Mouse (Mus musculus) gastrocnemius, postnatal 14 days (tissue): ENCODE results near the gene Tmem170. TPM values are rescaled to one million over a fixed set of nuclear protein-coding genes. Genes with fewer than 3 reads are reported as not detected.
"Not testable (repeated sequence)": the region's sequence is repeated elsewhere in the genome, so short reads cannot be mapped to it uniquely, and the experiment has no call there.

Source experiments
- DNase-seq: peaks from one replicate; pipeline ENCODE4 v3.0.0; 2021; ENCODE audit warnings: mixed read lengths
- intact Hi-C: fragments of 180-260 bp; cut with DNase I; formaldehyde crosslinking; loops from one replicate; pipeline ENCODE4 v1.15.1; 2025; ENCODE audit warnings: low total_unique reads
- total RNA-seq, 2 experiments: library from RNA; stranded (reverse); gene quantifications; 2 replicates each; pipeline ENCODE4 v1.2.3; 2021

Gene Tmem170
- total RNA-seq, 2 experiments from 2014 or later = 1.6 TPM

DNA sequence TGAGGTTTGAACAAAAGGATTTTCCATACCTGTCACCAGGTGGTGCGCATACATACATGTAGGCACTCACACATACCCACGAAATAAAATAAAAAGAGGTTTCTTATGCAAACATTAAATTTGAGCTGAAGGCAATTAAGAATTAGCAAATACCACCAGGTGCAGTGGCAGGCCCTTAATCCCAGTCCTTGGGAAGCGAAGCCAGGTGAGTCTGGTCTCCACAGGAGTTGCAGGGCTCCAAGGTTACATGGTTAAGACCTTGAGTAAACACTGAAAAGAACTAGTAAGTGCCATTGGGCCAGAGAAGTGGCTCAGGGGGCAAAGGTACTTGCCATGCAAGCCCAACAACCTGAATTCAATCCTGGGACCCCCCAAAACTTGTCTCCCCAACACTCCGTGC lies 7.1 kb upstream of the Tmem170 start:
- no peak for DNase-seq
- intact Hi-C loops = no loop called here

DNA sequence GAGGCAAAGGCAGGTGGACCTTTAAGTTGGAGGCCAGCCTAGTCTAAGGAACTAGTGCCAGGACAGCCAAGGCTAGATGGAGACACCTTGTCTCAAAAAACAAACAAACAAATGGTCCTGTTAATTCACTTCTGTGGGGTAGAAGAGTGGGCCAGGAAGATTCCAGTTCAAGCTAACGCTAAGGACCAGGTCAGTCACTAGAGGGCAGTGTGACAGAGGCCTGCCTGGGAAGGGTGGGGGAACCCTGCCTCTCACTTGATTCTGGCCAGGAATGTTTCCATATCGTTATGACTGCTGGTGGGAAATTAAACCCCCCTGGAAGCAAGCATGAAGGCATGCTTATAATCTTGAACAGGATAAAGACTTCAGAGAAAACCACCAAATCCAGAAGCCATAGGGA lies 5.0 kb upstream of the Tmem170 start:
- peak; percentile 39 for DNase-seq
- intact Hi-C loops = no loop called here

DNA sequence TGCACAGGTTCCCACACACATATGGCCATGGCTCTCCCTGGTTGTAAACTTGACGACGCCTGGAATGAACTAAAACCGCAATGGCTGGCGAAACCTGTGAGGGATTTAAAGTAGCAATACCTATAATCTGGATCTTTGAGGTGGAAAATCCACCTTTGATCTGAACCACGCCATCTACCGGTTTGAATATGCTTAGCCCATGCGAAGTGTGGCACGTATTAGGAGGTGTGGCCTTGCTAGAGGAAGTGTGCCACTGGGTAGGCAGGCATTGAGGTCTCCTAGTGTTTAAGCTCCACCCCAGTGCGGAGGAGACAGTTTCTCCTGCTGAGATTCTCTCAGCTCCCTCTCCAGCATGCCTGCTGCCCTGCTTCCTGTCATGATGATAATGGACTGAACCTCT lies 1.2 kb upstream of the Tmem170 start:
- intact Hi-C loops = loop anchor here (10.0 kb wide), 1 partner anchor 107 kb away; no protein-coding TSS in a partner anchor
- DNase-seq = no peak

DNA sequence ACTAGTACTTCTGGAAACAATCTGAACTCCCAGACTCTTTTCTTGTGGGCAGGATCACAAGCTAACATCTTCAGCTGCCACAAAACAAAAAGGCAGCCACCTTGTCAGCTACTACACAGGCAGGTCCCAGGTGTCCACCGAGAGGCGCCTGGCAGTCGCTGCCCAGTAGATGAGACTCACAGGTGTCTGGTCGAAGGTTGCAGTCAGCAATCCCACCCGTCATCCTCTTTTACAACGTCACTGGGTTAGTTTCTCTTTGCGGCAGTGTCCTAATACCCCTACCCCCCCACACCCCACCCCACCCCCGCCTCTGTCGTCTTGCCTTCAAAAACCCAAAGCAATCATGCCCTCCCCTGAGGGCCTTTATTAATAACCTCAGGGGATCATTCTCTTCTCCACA lies 792 bp downstream of the Tmem170 start:
- intact Hi-C loops = loop anchor here (10.0 kb wide), 1 partner anchor 109 kb away; no protein-coding TSS in a partner anchor

DNA sequence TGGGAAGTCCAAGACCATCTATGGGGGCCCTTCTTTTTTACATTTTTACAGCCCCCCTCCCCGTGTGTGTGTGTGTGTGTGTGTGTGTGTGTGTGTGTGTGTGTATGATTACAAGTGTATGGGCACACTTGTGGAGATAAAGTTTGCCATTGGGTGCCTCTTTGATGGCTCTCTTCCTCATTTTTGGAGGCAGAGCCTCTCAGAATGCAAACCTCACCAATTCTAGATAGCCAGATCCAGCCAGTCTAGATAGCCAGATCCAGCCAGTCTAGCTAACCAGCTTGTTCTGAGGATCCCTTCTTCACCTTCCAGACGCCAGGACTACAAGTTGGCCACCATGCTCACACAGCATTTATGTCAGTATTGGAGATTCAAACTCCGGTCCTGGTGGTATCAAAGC lies 5.3 kb downstream of the Tmem170 start:
- intact Hi-C loops = loop anchor here (10.0 kb wide), 1 partner anchor 114 kb away; no protein-coding TSS in a partner anchor

More for the DNA sequence above, 792 bp downstream of the Tmem170 start:
- DNase-seq = no peak

DNA sequence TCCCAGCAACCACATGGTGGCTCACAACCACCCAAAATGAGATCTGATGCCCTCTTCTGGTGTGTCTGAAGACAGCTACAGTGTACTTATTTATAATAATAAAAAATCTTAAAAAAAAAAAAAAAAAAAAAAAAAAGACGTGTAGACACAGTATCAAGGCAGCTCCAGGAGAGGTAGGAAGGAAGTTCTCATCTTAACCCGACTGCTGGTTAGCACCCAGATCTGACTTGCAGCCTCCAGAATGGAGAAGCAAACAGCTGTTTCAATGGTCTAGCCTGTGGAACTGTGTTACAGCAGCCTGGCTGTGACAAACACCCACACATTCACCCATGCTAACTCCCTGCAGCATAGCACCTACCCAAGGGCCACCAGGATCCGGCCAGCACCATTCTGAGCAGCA lies 6.2 kb downstream of the Tmem170 start:
- intact Hi-C loops = loop anchor here (10.0 kb wide), 1 partner anchor 114 kb away; no protein-coding TSS in a partner anchor
- no peak for DNase-seq

More for the DNA sequence above, 5.3 kb downstream of the Tmem170 start:
- no peak for DNase-seq

DNA sequence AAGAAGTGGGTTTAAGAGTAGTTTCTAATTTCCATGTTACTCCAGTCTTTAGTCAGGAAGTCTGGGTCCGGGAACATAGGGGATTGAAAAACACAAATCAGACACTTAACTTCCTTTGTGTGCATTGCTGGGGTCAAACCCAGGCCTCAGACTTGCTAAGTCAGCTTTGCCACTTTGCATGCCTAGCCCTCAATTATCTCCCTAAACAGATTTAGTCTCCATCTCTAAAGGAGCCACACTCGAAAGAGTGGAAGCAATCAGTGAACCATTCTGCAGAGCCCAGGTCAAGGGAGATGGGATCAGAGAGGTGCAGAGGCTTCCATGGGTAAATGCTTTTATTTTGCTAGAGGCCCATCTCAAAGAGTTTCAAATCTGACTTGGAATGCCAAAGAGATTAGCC lies 7.9 kb downstream of the Tmem170 start:
- DNase-seq = no peak
- intact Hi-C loops = no loop called here

DNA sequence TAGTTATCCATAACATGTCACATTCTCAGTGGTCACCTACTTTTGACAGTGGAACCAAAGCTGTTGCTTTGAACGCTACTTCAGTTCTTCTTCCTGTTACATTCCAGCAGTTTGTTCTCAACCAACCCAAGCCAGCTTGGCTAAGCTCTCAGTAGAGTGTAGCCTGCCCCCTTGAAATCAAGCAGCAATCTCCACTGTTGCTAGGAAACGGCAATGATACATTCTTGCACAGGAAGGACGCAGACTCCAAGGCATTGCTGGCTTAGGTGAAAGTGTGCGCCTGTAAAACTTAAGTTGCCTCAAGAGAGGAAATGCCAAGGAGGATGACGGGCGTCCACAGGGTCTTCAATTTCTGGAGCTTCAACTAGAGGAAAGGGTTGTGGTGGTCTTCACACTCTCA lies 10.7 kb downstream of the Tmem170 start:
- intact Hi-C loops = no loop called here

DNA sequence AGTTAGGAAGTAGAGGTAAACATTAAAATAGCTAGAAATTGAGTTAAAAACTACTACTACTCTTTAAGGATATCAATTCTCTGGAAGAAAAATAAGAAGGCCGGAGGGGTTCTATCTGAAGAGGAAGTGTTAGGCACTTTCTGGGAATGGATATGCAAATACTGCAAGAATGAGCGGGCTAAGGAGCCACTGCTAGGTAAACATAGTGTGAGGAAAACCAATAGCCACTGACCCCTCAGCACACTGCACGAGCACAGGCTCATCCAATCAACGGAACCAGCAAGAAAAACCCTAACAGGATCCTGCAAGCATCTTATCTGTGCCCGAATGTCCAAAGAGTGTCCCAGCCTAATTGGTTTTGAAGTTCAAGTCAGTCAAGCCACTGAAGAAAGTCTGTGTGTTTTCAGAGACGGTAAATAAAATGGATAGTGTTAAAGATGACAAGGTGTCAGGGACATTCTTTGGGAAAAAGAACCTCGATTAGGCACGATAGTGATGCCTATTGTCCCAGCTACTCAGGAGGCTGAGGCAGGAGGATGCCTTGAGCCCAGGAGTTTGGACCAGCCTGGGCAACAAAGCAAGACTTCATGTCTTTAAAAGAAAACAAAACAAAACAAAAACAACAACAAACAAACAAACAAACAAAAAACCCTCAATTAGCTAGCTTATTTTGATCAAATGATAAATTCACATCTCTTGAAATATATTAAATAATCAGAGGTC lies 11.3 kb downstream of the Tmem170 start:
- intact Hi-C loops = no loop called here
- DNase-seq = no peak

More for the DNA sequence above, 10.7 kb downstream of the Tmem170 start:
- no peak for DNase-seq

DNA sequence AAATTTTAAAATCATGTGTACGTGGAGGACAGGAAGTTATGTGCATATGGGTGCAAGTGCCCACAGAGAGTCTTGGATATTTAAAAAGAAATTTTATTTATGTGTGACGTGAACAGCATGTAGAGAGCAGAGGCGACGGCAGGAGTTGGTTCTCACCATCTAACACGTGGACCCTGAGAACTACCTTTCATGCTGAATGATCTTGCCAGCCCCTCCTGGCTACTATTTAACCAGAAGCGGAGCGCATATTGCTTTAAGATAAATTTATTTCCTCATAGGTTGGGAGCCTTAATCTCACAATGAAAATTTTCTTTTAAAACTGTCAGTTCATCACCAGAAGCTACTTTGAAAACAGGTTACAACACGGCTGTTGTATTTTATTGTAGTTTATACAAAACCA lies 11.9 kb downstream of the Tmem170 start:
- DNase-seq = no peak
- intact Hi-C loops = no loop called here

DNA sequence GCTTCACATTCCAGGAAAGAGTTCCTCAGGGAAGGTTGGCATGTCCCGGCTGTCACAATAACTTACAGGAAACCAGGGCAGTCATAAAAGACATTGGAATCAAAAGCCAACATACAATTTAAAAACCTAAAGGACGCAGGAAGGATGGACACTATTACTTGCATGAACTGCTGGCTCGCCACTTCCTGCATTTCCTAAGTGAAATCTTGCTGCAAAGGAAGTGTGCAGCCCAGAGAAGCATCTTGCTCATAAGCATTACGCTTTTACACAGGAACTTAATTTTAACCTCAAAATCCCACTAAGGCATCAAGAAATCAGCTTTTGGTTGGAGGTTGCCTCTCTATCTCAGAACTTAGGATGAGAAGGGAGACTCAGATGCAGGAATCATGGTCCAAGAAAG lies 13.3 kb downstream of the Tmem170 start:
- no peak for DNase-seq
- intact Hi-C loops = no loop called here

DNA sequence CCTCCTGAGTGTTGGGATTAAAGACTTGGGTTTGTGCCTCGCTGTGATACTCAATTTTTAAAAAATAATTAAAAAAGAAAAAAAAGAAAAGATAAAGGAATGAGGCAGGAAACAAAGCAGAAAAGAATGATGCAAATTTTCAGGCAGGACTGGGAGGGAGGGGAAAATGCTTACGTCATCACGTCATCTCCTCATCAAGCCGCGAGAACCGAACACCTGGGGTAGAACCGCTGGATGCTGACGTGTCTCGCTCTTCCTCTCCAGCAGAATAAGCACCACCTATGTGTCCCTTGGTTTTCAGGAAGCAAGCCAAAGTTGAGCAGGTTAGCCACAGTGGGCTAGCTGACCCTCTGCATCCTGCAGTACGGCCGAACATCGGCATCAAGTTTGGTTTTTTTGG lies 20.6 kb downstream of the Tmem170 start:
- intact Hi-C loops = no loop called here
- DNase-seq = no peak

DNA sequence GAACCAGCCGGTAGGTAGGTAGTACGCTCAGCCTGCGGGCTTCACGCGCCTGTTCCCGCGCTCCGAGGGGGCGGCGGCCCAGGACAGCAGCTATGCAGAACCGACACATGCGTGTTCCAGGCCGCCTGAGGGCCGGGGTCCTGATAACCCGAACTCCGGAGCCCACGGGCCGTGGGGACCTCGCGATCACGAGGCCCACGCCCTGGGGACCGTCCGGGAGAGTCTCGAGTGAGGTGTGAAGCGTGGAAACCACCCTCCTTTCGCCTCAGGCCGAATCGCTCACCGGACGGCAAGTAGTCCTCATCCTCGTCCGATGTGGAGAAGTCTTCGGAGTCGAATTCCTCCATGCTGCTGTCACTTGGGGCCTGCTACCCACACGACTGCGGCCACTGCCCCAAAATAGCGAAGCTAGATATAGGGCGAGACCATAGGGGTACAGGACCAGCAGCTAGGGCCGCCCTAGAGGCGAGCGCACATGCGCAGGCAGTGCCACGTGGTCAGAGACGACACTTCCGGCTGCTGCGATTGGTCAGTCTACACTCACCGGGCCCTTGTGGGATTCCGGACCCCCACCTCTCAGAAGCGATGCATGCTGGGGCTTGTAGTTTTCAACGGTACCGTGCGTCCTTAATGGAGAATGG lies 22.6 kb downstream of the Tmem170 start, which contains the start of gene Cfdp1:
Gene Cfdp1 (minus strand): TSS at position 431 of the 641 bp plus-strand sequence.
- intact Hi-C loops = no loop called here

DNA sequence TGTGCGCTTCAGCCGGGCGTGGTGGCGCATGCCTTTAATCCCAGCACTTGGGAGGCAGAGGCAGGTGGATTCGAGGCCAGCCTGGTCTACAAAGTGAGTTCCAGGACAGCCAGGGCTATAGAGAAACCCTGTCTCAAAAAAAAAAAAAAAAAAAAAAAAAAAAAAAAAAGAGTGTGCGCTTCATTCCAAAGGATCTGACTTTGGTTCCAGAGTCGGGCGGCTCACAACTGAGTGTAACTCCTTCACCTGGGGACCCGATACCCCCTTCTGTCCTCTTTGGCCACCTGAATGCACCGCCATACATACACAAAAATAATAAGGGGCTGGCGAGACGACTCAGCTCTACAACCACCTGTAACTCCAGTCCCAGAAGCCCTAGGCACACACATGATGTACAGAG lies 23.3 kb downstream of the Tmem170 start:
- DNase-seq, intact Hi-C loops: not testable (repeated sequence)

More for the DNA sequence above, 22.6 kb downstream of the Tmem170 start, which contains the start of gene Cfdp1:
- DNase-seq = peak; percentile 96

DNA sequence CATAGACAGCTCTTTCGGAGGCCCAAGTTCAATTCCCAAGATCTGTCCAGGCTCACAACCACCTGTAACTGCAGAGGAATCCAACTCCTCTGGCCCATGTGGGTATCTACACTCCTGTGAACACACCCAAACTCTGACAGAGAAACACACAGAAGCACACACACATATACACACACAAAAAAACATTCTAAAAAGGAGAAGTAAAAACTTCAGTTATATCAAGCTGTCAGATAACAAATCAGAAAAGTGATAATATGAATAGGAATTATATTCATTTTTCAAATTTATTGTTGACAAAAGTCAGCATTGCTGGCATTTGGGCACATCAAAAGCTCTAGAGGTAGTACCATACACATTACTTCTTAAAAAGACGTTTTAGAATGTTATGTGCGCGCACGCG lies 29.8 kb downstream of the Tmem170 start:
- no peak for DNase-seq

DNA sequence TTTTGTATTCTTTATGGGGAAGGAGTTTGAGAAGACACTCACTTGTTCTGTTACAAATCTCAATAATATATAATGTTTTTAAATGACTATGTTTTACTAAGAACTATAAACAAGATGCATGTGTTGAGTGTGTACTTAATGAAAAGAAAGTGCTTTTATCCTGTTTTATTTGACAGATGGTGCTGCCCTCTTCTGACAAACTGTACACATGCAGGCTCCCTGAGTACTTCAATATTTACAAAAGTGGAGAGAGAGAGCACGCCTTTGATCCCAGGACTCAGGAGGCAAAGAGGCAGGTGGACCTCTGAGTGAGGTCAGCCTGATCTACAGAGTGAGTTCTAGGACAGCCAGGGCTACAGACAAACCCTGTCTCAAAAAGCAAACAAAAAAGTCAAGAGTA lies 41.0 kb downstream of the Tmem170 start:
- intact Hi-C loops = no loop called here
- DNase-seq = no peak

More for the DNA sequence above, 29.8 kb downstream of the Tmem170 start:
- intact Hi-C loops = no loop called here

DNA sequence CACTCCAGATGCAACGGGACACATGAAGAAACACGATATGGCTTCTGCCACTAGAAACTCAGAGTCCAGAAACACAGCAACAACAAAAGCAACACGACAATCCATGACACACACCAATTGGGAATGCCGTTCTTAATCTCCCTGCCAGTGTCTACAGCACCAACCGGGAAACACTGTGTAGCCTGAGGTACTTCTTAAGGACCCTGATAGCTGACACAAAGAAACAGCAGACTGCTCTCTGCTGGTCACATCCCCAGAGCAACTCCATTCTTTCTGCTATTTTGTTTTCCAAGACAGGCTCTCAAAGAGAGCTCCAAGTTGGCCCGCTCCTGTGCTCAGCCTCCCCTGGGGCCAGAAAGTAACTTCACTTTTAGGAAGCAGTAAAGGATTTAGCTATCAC lies 42.5 kb downstream of the Tmem170 start:
- peak; percentile 28 for DNase-seq
- intact Hi-C loops = no loop called here

DNA sequence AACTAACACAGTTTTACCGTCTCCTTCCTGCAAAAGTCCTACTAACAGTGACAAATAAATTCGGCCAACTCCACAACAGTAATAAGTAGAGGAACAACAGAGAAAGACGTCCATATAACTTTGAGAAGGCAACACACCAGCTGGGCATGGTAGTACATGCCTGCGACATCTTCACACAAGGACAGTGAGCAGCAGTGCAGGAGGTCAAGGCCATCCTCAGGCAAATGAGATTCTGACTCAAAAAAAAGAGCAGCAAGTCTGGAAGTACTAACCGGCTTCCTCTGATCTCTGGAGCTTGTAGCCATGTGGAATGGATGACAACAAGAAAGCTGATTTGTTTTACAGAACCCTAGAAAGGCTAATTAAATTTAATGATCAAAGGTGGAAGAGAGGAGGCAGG lies 43.6 kb downstream of the Tmem170 start:
- intact Hi-C loops = no loop called here

DNA sequence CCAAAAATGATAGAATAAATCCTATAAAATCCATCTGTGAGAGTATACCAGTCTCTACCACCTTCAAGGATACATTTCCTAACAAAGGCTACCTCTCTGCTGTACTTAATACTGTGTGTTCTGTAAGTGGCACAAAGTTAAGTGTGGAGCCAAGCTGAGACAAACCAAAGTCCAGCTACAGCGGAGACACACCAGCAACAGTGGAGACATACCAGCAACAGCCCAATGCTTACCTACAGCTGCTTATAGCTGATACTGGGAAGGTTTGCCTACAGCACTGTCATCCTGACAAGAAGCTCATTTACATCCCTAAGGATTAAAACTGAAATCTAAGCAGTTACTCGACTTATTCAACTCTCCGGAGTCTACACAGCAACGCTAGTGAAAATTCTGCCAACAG lies 44.6 kb downstream of the Tmem170 start:
- DNase-seq = no peak
- intact Hi-C loops = no loop called here

More for the DNA sequence above, 43.6 kb downstream of the Tmem170 start:
- no peak for DNase-seq

DNA sequence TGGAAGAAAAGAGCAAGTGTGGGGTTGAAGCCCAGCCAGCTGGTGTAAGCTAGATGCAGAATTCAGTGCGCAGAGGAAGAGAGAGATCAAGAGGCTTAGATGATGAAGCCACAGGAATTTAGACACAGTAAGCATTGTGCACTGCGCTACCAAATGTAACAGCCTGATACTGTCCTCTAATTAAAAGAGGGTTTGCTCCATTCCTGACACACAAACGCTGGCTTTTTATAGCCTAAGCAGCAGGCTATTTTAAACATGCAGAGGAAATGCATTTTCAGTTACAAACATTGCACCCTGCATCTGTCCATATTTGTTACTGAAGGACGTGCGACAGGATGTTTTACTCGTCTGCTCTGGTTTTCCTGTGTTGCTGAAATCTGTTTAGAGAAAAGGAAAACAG lies 48.0 kb downstream of the Tmem170 start:
- intact Hi-C loops = loop anchor here (5.0 kb wide), 2 partner anchors 116 to 151 kb away; no protein-coding TSS in a partner anchor
- no peak for DNase-seq

DNA sequence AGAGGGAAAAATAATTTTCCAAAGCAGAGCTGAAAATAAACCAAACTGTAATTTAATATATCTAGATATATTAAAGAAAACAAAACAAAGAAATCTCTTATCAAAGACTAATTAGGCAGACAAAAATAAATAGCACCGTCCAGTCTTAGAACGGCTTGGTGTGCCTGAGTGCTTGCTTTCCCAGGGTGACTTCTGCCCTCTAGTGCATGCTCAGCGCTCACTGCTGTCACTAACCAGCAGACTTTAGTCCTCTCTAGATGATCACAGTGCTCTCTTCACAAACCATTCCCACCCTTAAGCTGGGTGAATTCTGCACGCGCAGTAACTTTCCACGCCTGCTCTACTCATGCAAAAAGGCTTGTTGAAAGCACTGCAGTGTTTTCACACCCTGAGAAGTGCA lies 51.3 kb downstream of the Tmem170 start:
- DNase-seq = peak; percentile 40
- intact Hi-C loops = loop anchor here (5.0 kb wide), 2 partner anchors 113 to 148 kb away; no protein-coding TSS in a partner anchor
